Comparison of ENCODE assay signal across 10 mouse cellular contexts in genomic region chr2:126563411-126564105, GRCm38 (mm10). TPM values are rescaled to one million over a fixed set of nuclear protein-coding genes. Genes with fewer than 3 reads are reported as not detected.
A peak's percentile ranks its signal among the peaks of the same experiment; 100 is the strongest.
DNase-seq lines count a peak whose midpoint lies in the region; ATAC-seq lines count a peak whose summit lies in the region.
"Had no signal": no experiment of that assay in that cellular context is flagged by ENCODE, and none has a peak within 500 bp of the region (broad histone marks: within the 10 kb centered on the region; RNA-seq: fewer than 3 reads in every experiment).

No protein-coding gene starts in this region.

- no peaks in the 10 kb centered on the region for H3K36me3 ChIP-seq in heart, embryonic 10.5 days
- H3K36me3 ChIP-seq: midbrain, embryonic 13.5 days had no signal

- peak; percentile 29 to 83; a peak in 3 of 4 replicates for ATAC-seq in hematopoietic stem cell, adult 5-6 weeks (replicated peaks in 1 of 2; ENCODE audit: insufficient read depth in 1 of 2, low FRiP score in 2 of 2, low TSS enrichment in 1 of 2, low read depth in 1 of 2, poor library complexity in 2 of 2, severe bottlenecking in 2 of 2)
- ATAC-seq: midbrain, embryonic 13.5 days had no signal

- H3K27me3 ChIP-seq in heart, embryonic 10.5 days (ENCODE audit: insufficient read depth, poor library complexity, severe bottlenecking): no peaks in the 10 kb centered on the region
- H3K27me3 ChIP-seq: midbrain, embryonic 13.5 days had no signal

- no peaks in the 10 kb centered on the region for H3K4me1 ChIP-seq in heart, embryonic 10.5 days
- H3K4me1 ChIP-seq: midbrain, embryonic 13.5 days had no signal

- DNase-seq in heart, adult 8-10 months (ENCODE audit: low spot score): peak; percentile 36
- no peak for DNase-seq in heart, embryonic 10.5 days (ENCODE audit: low spot score)
- DNase-seq in urinary bladder, postnatal 14 days (ENCODE audit: low spot score): peak; percentile 26
- DNase-seq in urinary bladder, postnatal 25 days (ENCODE audit: low spot score): no peak
- DNase-seq in layer of hippocampus, adult 9-11 months: no peak
- no peak for DNase-seq in T-cell, adult 2 months (ENCODE audit: low spot score)
- no peak for DNase-seq in right cerebral cortex, postnatal 25 days
- DNase-seq: kidney, postnatal 4 days had no signal

- WGBS in heart, embryonic 10.5 days: 76% methylated on average over 17 of the region's 17 CpGs

- no peaks in the 10 kb centered on the region for H3K9me3 ChIP-seq in heart, embryonic 10.5 days
- H3K9me3 ChIP-seq: midbrain, embryonic 13.5 days had no signal

- no peak overlapping the region for H3K4me3 ChIP-seq in heart, embryonic 10.5 days
- H3K4me3 ChIP-seq: midbrain, embryonic 13.5 days had no signal

- no peak overlapping the region for H3K27ac ChIP-seq in heart, embryonic 10.5 days
- H3K27ac ChIP-seq: midbrain, embryonic 13.5 days had no signal

RNA-seq across cellular contexts. Expression of gene Slc27a2, which starts 11.4 kb away (rescaled TPM):
- total RNA-seq in heart, adult 8-10 months (2022): under 1 TPM in 2 of 4 experiments, not detected in 2; 0.17 to 0.22 TPM
- polyA plus RNA-seq in heart, embryonic 10.5 days (2016; fragmentation: Nextera tagmentation; extraction: Ambion mirVana): 0.25 and 2.7 TPM in 2 replicates
- total RNA-seq in hematopoietic stem cell, adult 5-6 weeks (2017): 3.4 and 5.8 TPM in 2 replicates

RNA-seq across cellular contexts. Expression of gene Hdc, which starts 55.5 kb away (rescaled TPM):
- 1 to 10 TPM in 2 of 4 experiments, under 1 TPM in 2; 0.46 to 4.2 (median 1.2) TPM for total RNA-seq in heart, adult 8-10 months (2022)
- polyA plus RNA-seq in heart, embryonic 10.5 days (2016; fragmentation: Nextera tagmentation; extraction: Ambion mirVana): 3.5 and 4.1 TPM in 2 replicates
- total RNA-seq in hematopoietic stem cell, adult 5-6 weeks (2017): 8.3 and 24.1 TPM in 2 replicates

Comparison
In these comparisons a context has a peak if more than half of its experiments do, and no peak if none do; other contexts are left out.
1. DNase-seq: peak in heart, adult 8-10 months (single experiment) and urinary bladder, postnatal 14 days (single experiment); none in heart, embryonic 10.5 days (single experiment), urinary bladder, postnatal 25 days (single experiment), layer of hippocampus, adult 9-11 months (single experiment), T-cell, adult 2 months (single experiment) and right cerebral cortex, postnatal 25 days (single experiment).